10 mouse cellular contexts compared by ENCODE assay signal in the genomic region with DNA sequence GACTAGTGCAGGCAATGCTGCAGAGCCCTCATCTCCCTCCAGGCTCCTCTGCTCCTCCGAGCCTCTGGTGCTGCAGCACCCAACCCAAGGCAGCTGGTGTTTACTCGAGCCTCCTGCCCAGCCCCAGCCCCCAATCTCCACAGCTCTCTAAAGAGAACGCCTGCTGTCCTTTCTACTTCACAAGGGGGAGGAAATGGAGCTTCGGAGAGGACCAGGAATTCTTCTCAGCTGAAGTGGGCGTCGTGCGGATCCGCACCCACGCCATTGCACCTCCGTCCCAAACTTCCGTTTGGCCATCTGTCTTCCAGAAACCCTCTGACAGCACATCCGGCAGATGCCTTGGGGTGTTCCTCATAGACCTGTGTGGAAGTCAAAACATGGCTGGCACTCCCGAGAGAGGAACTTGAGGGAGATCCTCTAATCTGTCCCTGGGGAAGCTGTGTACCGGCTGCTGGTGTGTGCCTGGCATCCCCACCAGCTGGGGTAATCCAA. TPM values are rescaled to one million over a fixed set of nuclear protein-coding genes. Genes with fewer than 3 reads are reported as not detected.
DNase-seq lines count a peak whose midpoint lies in the region; ATAC-seq lines count a peak whose summit lies in the region.
"Had no signal": no experiment of that assay in that cellular context is flagged by ENCODE, and none has a peak within 500 bp of the region (broad histone marks: within the 10 kb centered on the region; RNA-seq: fewer than 3 reads in every experiment).

No protein-coding gene starts in this region.

- no peak overlapping the region for H3K4me3 ChIP-seq in midbrain, embryonic 10.5 days
- H3K4me3 ChIP-seq in midbrain, embryonic 16.5 days (ENCODE audit: low read depth, low read length), result no peak overlapping the region
- H3K4me3 ChIP-seq in limb, embryonic 15.5 days, result no peak overlapping the region
- H3K4me3 ChIP-seq: embryonic facial prominence, embryonic 13.5 days had no signal

- no peak overlapping the region; the same call in 1 of the 2 replicates for H3K9ac ChIP-seq in midbrain, embryonic 16.5 days (ENCODE audit: low read depth, low read length)
- H3K9ac ChIP-seq in limb, embryonic 15.5 days, result no peak overlapping the region
- H3K9ac ChIP-seq: embryonic facial prominence, embryonic 13.5 days had no signal

- ATAC-seq in midbrain, embryonic 16.5 days, result no peak
- no peak for ATAC-seq in limb, embryonic 15.5 days (ENCODE audit: insufficient number of reproducible peaks, low FRiP score, low TSS enrichment, low read depth)
- no peak for ATAC-seq in activated CD4-positive, CD25-positive, alpha-beta regulatory T cell, adult 4 months

- 0 out of 2 replicates have a peak overlapping the region, but pooled peaks have one; percentile 30 for H3K27ac ChIP-seq in midbrain, embryonic 10.5 days (replicated peaks)
- no peak overlapping the region; the same call in 1 of the 2 replicates for H3K27ac ChIP-seq in midbrain, embryonic 16.5 days (ENCODE audit: low read length)
- H3K27ac ChIP-seq in limb, embryonic 15.5 days, result 0 out of 2 replicates have a peak overlapping the region, but pooled peaks have one; percentile 1
- H3K27ac ChIP-seq: embryonic facial prominence, embryonic 13.5 days; macrophage had no signal

- intact Hi-C loops in gastrocnemius, postnatal 14 days (cut with DNase I; ENCODE audit: low total_unique reads), result no loop called here

- H3K27me3 ChIP-seq in midbrain, embryonic 10.5 days (ENCODE audit: low read depth, poor library complexity, severe bottlenecking), result no peaks in the 10 kb centered on the region
- H3K27me3 ChIP-seq in midbrain, embryonic 16.5 days (ENCODE audit: control insufficient read depth, insufficient read depth, low read depth, low read length), result no peaks in the 10 kb centered on the region
- no peaks in the 10 kb centered on the region for H3K27me3 ChIP-seq in limb, embryonic 15.5 days
- H3K27me3 ChIP-seq: embryonic facial prominence, embryonic 13.5 days had no signal

- peaks cover 27% of the 10 kb centered on the region for H3K4me1 ChIP-seq in midbrain, embryonic 10.5 days
- H3K4me1 ChIP-seq in midbrain, embryonic 16.5 days (ENCODE audit: control insufficient read depth, insufficient read depth, low read length), result peaks cover 8% of the 10 kb centered on the region; the same call in 1 of the 2 replicates
- peaks cover 11% of the 10 kb centered on the region for H3K4me1 ChIP-seq in limb, embryonic 15.5 days

- 68% methylated on average over 14 of the region's 14 CpGs for WGBS in midbrain, embryonic 10.5 days
- 65% methylated on average over 14 of the region's 14 CpGs for WGBS in midbrain, embryonic 16.5 days
- 48% methylated on average over 14 of the region's 14 CpGs for WGBS in limb, embryonic 15.5 days

- no peaks in the 10 kb centered on the region for H3K36me3 ChIP-seq in midbrain, embryonic 10.5 days
- H3K36me3 ChIP-seq in midbrain, embryonic 16.5 days (ENCODE audit: control insufficient read depth, insufficient read depth, low read length), result no peaks in the 10 kb centered on the region
- H3K36me3 ChIP-seq in limb, embryonic 15.5 days, result no peaks in the 10 kb centered on the region
- H3K36me3 ChIP-seq: embryonic facial prominence, embryonic 13.5 days had no signal

- H3K4me2 ChIP-seq in midbrain, embryonic 16.5 days (ENCODE audit: low read length), result no peak overlapping the region
- H3K4me2 ChIP-seq in limb, embryonic 15.5 days, result no peak overlapping the region
- H3K4me2 ChIP-seq: embryonic facial prominence, embryonic 13.5 days had no signal

- H3K9me3 ChIP-seq in midbrain, embryonic 10.5 days (replicated peaks), result no peaks in the 10 kb centered on the region
- H3K9me3 ChIP-seq in midbrain, embryonic 16.5 days (replicated peaks; ENCODE audit: control insufficient read depth, low read length, poor library complexity, severe bottlenecking), result no peaks in the 10 kb centered on the region
- H3K9me3 ChIP-seq in limb, embryonic 15.5 days, result no peaks in the 10 kb centered on the region
- H3K9me3 ChIP-seq: embryonic facial prominence, embryonic 13.5 days had no signal

- peak; percentile 23 for DNase-seq in gastrocnemius, postnatal 14 days
- no peak for DNase-seq in gastrocnemius, postnatal 25 days
- no peak for DNase-seq in midbrain, embryonic 10.5 days (ENCODE audit: low spot score)
- DNase-seq in frontal cortex, postnatal 36 days (ENCODE audit: low spot score in 2 of 2), result peak; percentile 72 to 78
- no peak for DNase-seq in cerebellum, adult 9-11 months

RNA-seq across cellular contexts. Expression of a gene that starts 22.1 kb away (rescaled TPM):
- total RNA-seq in gastrocnemius, postnatal 14 days (2021), result 10 to 100 TPM; 18.1 to 18.6 TPM
- total RNA-seq in gastrocnemius, postnatal 25 days (2021), result 10 to 100 TPM; 17.2 to 19.6 TPM
- polyA plus RNA-seq in midbrain, embryonic 10.5 days (2016; fragmentation: Nextera tagmentation; extraction: Ambion mirVana), result 9.2 TPM in 2 replicates
- 16.7 and 20.9 TPM in 2 replicates for polyA plus RNA-seq in midbrain, embryonic 16.5 days (2015; fragmentation: Nextera tagmentation; extraction: Ambion mirVana)
- 30.5 and 37.1 TPM in 2 replicates for polyA plus RNA-seq in limb, embryonic 15.5 days (2015; fragmentation: Nextera tagmentation; extraction: Ambion mirVana)
- polyA plus RNA-seq in activated CD4-positive, CD25-positive, alpha-beta regulatory T cell, adult 4 months (2017; shearing (Covaris generic)), result 1 to 10 TPM; 3.2 to 4.1 TPM

Comparison
In these comparisons a context has a peak if more than half of its experiments do, and no peak if none do; other contexts are left out.
1. DNase-seq: peak in gastrocnemius, postnatal 14 days (single experiment) and frontal cortex, postnatal 36 days (2 of 2); none in gastrocnemius, postnatal 25 days (single experiment), midbrain, embryonic 10.5 days (single experiment) and cerebellum, adult 9-11 months (single experiment).